Mouse (Mus musculus) olfactory bulb, adult 2 months (tissue): ENCODE measurements around the gene Trmt112.

Experiments used
- CTCF ChIP-seq: fragments of 200-500 bp; IDR thresholded peaks from 2 replicates; pipeline ENCODE4 v1.5.1; 2012; ENCODE audit warnings: low read depth, mild to moderate bottlenecking, low read length, moderate library complexity; ENCODE audit not compliant: insufficient read depth
- POLR2A ChIP-seq: fragments of 200-500 bp; IDR thresholded peaks from 2 replicates; pipeline ENCODE4 v1.6.1; 2012; ENCODE audit warnings: mild to moderate bottlenecking, low read depth, low read length, moderate library complexity; ENCODE audit not compliant: insufficient read depth

- TF ChIP-seq POLR2A (no peak), CTCF (no peak)
These were observed 36.8 kb upstream of the Trmt112 start for GRCm38 (mm10) chr19:6872701-6873100.
